Mouse (Mus musculus) heart, adult 2 months (tissue): Measurements from ENCODE around the gene Tmem94.

Source experiments
- CTCF ChIP-seq: fragments of 200-600 bp; IDR thresholded peaks from 2 replicates; pipeline ENCODE4 v1.8.1; 2022; ENCODE audit warnings: antibody characterized with exemption, mild to moderate bottlenecking, moderate library complexity
- EP300 ChIP-seq: fragments of 200-500 bp; IDR thresholded peaks from 2 replicates; pipeline ENCODE4 v1.6.1; 2011; ENCODE audit warnings: low read depth, low read length, control low read depth; ENCODE audit not compliant: insufficient read depth
- POLR2A ChIP-seq: fragments of 200-500 bp; IDR thresholded peaks from 2 replicates; pipeline ENCODE4 v1.6.1; 2011; ENCODE audit warnings: mild to moderate bottlenecking, low read depth, low read length, control low read depth; ENCODE audit not compliant: insufficient read depth

GRCm38 (mm10) chr11:115766356-115766943 lies 1.2 kb downstream of the Tmem94 start:
- TF ChIP-seq POLR2A (0 out of 2 replicates have a peak, but pooled peaks have one; percentile 21), CTCF (peak; percentile 39), EP300 (0 out of 2 replicates have a peak, but pooled peaks have one; percentile 16)
